Mouse (Mus musculus): ENCODE data around the gene Rnls. TPM values are rescaled to one million over a fixed set of nuclear protein-coding genes. Genes with fewer than 3 reads are reported as not detected.

Rnls gene
- polyA plus RNA-seq, 1 experiment from 2014 or later, result 7.4 TPM

- 62% methylated on average over 1 of the region's 1 CpGs for WGBS
These were observed 273.2 kb downstream of the Rnls start for GRCm38 (mm10) chr19:33118898-33119297.

GRCm38 (mm10) chr19:33114631-33115295 is 277.3 kb downstream of the Rnls start:
- 83% methylated on average over 8 of the region's 8 CpGs for WGBS
- no peaks in the 10 kb centered on the region for H3K9me3 ChIP-seq (ENCODE audit: control insufficient read depth, low read depth, low read length)
- no peak overlapping the region for H3K4me3 ChIP-seq (ENCODE audit: low read depth, low read length)
- no peak overlapping the region for H3K4me2 ChIP-seq (replicated peaks; ENCODE audit: low read depth, low read length)
- no peak for ATAC-seq (ENCODE audit: insufficient number of reproducible peaks, insufficient read depth, low FRiP score, low read depth)
- no peaks in the 10 kb centered on the region for H3K4me1 ChIP-seq (ENCODE audit: control insufficient read depth, insufficient read depth, low read length)
- no peaks in the 10 kb centered on the region for H3K36me3 ChIP-seq (ENCODE audit: control insufficient read depth, insufficient read depth, low read length)
- H3K27me3 ChIP-seq (ENCODE audit: control insufficient read depth, insufficient read depth, low read length), result no peaks in the 10 kb centered on the region
- H3K27ac ChIP-seq (ENCODE audit: low read length), result peak overlapping the region; percentile 28; the same call in 1 of the 2 replicates
- no peak overlapping the region for H3K9ac ChIP-seq (replicated peaks; ENCODE audit: low read depth, low read length)

More at GRCm38 (mm10) chr19:33118898-33119297, 273.2 kb downstream of the Rnls start:
- Histone ChIP-seq H3K4me1 (ENCODE audit: control insufficient read depth, insufficient read depth, low read length) (no peaks in the 10 kb centered on the region), H3K4me2 (replicated peaks; ENCODE audit: low read depth, low read length) (no peak overlapping the region), H3K9me3 (ENCODE audit: control insufficient read depth, low read depth, low read length) (no peaks in the 10 kb centered on the region), H3K9ac (replicated peaks; ENCODE audit: low read depth, low read length) (no peak overlapping the region), H3K27me3 (ENCODE audit: control insufficient read depth, insufficient read depth, low read length) (no peaks in the 10 kb centered on the region), H3K27ac (ENCODE audit: low read length) (no peak overlapping the region), H3K36me3 (ENCODE audit: control insufficient read depth, insufficient read depth, low read length) (no peaks in the 10 kb centered on the region), H3K4me3 (ENCODE audit: low read depth, low read length) (no peak overlapping the region)
- ATAC-seq (ENCODE audit: insufficient number of reproducible peaks, insufficient read depth, low FRiP score, low read depth), result no peak

GRCm38 (mm10) chr19:33113746-33114145 is 278.3 kb downstream of the Rnls start:
- H3K27me3 ChIP-seq (ENCODE audit: control insufficient read depth, insufficient read depth, low read length), result no peaks in the 10 kb centered on the region
- H3K36me3 ChIP-seq (ENCODE audit: control insufficient read depth, insufficient read depth, low read length), result no peaks in the 10 kb centered on the region
- no peak for ATAC-seq (ENCODE audit: insufficient number of reproducible peaks, insufficient read depth, low FRiP score, low read depth)
- no peak overlapping the region for H3K4me2 ChIP-seq (replicated peaks; ENCODE audit: low read depth, low read length)
- no peaks in the 10 kb centered on the region for H3K4me1 ChIP-seq (ENCODE audit: control insufficient read depth, insufficient read depth, low read length)
- H3K27ac ChIP-seq (ENCODE audit: low read length), result no peak overlapping the region
- no peak overlapping the region for H3K9ac ChIP-seq (replicated peaks; ENCODE audit: low read depth, low read length)
- WGBS, result 41% methylated on average over 7 of the region's 7 CpGs
- H3K4me3 ChIP-seq (ENCODE audit: low read depth, low read length), result no peak overlapping the region
- no peaks in the 10 kb centered on the region for H3K9me3 ChIP-seq (ENCODE audit: control insufficient read depth, low read depth, low read length)

- H3K4me3 ChIP-seq (ENCODE audit: low read depth, low read length), result no peak overlapping the region
- H3K27ac ChIP-seq (ENCODE audit: low read length), result no peak overlapping the region
- no peak overlapping the region for H3K4me2 ChIP-seq (replicated peaks; ENCODE audit: low read depth, low read length)
- no peaks in the 10 kb centered on the region for H3K36me3 ChIP-seq (ENCODE audit: control insufficient read depth, insufficient read depth, low read length)
- WGBS, result 85% methylated on average over 9 of the region's 9 CpGs
- no peaks in the 10 kb centered on the region for H3K9me3 ChIP-seq (ENCODE audit: control insufficient read depth, low read depth, low read length)
- H3K27me3 ChIP-seq (ENCODE audit: control insufficient read depth, insufficient read depth, low read length), result no peaks in the 10 kb centered on the region
- no peaks in the 10 kb centered on the region for H3K4me1 ChIP-seq (ENCODE audit: control insufficient read depth, insufficient read depth, low read length)
- H3K9ac ChIP-seq (replicated peaks; ENCODE audit: low read depth, low read length), result no peak overlapping the region
- ATAC-seq (ENCODE audit: insufficient number of reproducible peaks, insufficient read depth, low FRiP score, low read depth), result no peak
These were observed 281.7 kb downstream of the Rnls start for GRCm38 (mm10) chr19:33110404-33110803.

- 46% methylated on average over 6 of the region's 6 CpGs for WGBS
- no peak overlapping the region for H3K27ac ChIP-seq (ENCODE audit: low read length)
- no peaks in the 10 kb centered on the region for H3K9me3 ChIP-seq (ENCODE audit: control insufficient read depth, low read depth, low read length)
- H3K4me3 ChIP-seq (ENCODE audit: low read depth, low read length), result no peak overlapping the region
- 0 out of 2 replicates have a peak, but pooled peaks have one; percentile 37 for ATAC-seq (ENCODE audit: insufficient number of reproducible peaks, insufficient read depth, low FRiP score, low read depth)
- H3K27me3 ChIP-seq (ENCODE audit: control insufficient read depth, insufficient read depth, low read length), result no peaks in the 10 kb centered on the region
- no peak overlapping the region for H3K4me2 ChIP-seq (replicated peaks; ENCODE audit: low read depth, low read length)
- H3K4me1 ChIP-seq (ENCODE audit: control insufficient read depth, insufficient read depth, low read length), result no peaks in the 10 kb centered on the region
- no peaks in the 10 kb centered on the region for H3K36me3 ChIP-seq (ENCODE audit: control insufficient read depth, insufficient read depth, low read length)
- H3K9ac ChIP-seq (replicated peaks; ENCODE audit: low read depth, low read length), result no peak overlapping the region
These were observed 282.1 kb downstream of the Rnls start for GRCm38 (mm10) chr19:33109941-33110371.

- H3K4me2 ChIP-seq (replicated peaks; ENCODE audit: low read depth, low read length), result no peak overlapping the region
- H3K4me1 ChIP-seq (ENCODE audit: control insufficient read depth, insufficient read depth, low read length), result no peaks in the 10 kb centered on the region
- H3K4me3 ChIP-seq (ENCODE audit: low read depth, low read length), result no peak overlapping the region
- H3K9me3 ChIP-seq (ENCODE audit: control insufficient read depth, low read depth, low read length), result no peaks in the 10 kb centered on the region
- no peak for ATAC-seq (ENCODE audit: insufficient number of reproducible peaks, insufficient read depth, low FRiP score, low read depth)
- 78% methylated on average over 7 of the region's 7 CpGs for WGBS
- no peak overlapping the region for H3K27ac ChIP-seq (ENCODE audit: low read length)
- H3K9ac ChIP-seq (replicated peaks; ENCODE audit: low read depth, low read length), result no peak overlapping the region
- H3K27me3 ChIP-seq (ENCODE audit: control insufficient read depth, insufficient read depth, low read length), result no peaks in the 10 kb centered on the region
- H3K36me3 ChIP-seq (ENCODE audit: control insufficient read depth, insufficient read depth, low read length), result no peaks in the 10 kb centered on the region
These were observed 283.0 kb downstream of the Rnls start for GRCm38 (mm10) chr19:33109141-33109540.

- Histone ChIP-seq H3K4me2 (replicated peaks; ENCODE audit: low read depth, low read length) (no peak overlapping the region), H3K27ac (ENCODE audit: low read length) (no peak overlapping the region), H3K27me3 (ENCODE audit: control insufficient read depth, insufficient read depth, low read length) (no peaks in the 10 kb centered on the region), H3K4me1 (ENCODE audit: control insufficient read depth, insufficient read depth, low read length) (peaks cover 19% of the 10 kb centered on the region; the same call in 1 of the 2 replicates), H3K36me3 (ENCODE audit: control insufficient read depth, insufficient read depth, low read length) (no peaks in the 10 kb centered on the region), H3K4me3 (ENCODE audit: low read depth, low read length) (no peak overlapping the region), H3K9me3 (ENCODE audit: control insufficient read depth, low read depth, low read length) (no peaks in the 10 kb centered on the region), H3K9ac (replicated peaks; ENCODE audit: low read depth, low read length) (no peak overlapping the region)
- 93% methylated on average over 6 of the region's 6 CpGs for WGBS
- no peak for ATAC-seq (ENCODE audit: insufficient number of reproducible peaks, insufficient read depth, low FRiP score, low read depth)
These were observed 288.2 kb downstream of the Rnls start for GRCm38 (mm10) chr19:33103851-33104250.

- H3K4me3 ChIP-seq (ENCODE audit: low read depth, low read length), result no peak overlapping the region
- peaks cover 19% of the 10 kb centered on the region; the same call in 1 of the 2 replicates for H3K4me1 ChIP-seq (ENCODE audit: control insufficient read depth, insufficient read depth, low read length)
- no peaks in the 10 kb centered on the region for H3K36me3 ChIP-seq (ENCODE audit: control insufficient read depth, insufficient read depth, low read length)
- no peak overlapping the region for H3K27ac ChIP-seq (ENCODE audit: low read length)
- H3K9me3 ChIP-seq (ENCODE audit: control insufficient read depth, low read depth, low read length), result no peaks in the 10 kb centered on the region
- no peak; the same call in 1 of the 2 replicates for ATAC-seq (ENCODE audit: insufficient number of reproducible peaks, insufficient read depth, low FRiP score, low read depth)
- no peak overlapping the region for H3K4me2 ChIP-seq (replicated peaks; ENCODE audit: low read depth, low read length)
- H3K27me3 ChIP-seq (ENCODE audit: control insufficient read depth, insufficient read depth, low read length), result no peaks in the 10 kb centered on the region
- no peak overlapping the region for H3K9ac ChIP-seq (replicated peaks; ENCODE audit: low read depth, low read length)
- 36% methylated on average over 7 of the region's 7 CpGs for WGBS
These were observed 289.3 kb downstream of the Rnls start for GRCm38 (mm10) chr19:33102783-33103139.
